Comparison of ENCODE assay signal across 17 mouse cellular contexts in genomic region chr2:165297429-165297828, GRCm38 (mm10). TPM values are rescaled to one million over a fixed set of nuclear protein-coding genes. Genes with fewer than 3 reads are reported as not detected.
DNase-seq lines count a peak whose midpoint lies in the region; ATAC-seq and TF ChIP-seq lines count a peak whose summit lies in the region.
"Had no signal": no experiment of that assay in that cellular context is flagged by ENCODE, and none has a peak within 500 bp of the region (broad histone marks: within the 10 kb centered on the region; RNA-seq: fewer than 3 reads in every experiment).

No protein-coding gene starts in this region.

- WGBS in hindbrain, embryonic 10.5 days = 90% methylated on average over 11 of the region's 11 CpGs
- WGBS in hindbrain, embryonic 13.5 days = 91% methylated on average over 11 of the region's 11 CpGs
- 68% methylated on average over 11 of the region's 11 CpGs for WGBS in liver, embryonic 15.5 days (ENCODE audit: insufficient replicate concordance)
- 86% methylated on average over 11 of the region's 11 CpGs for WGBS in liver, embryonic 12.5 days (ENCODE audit: insufficient replicate concordance)
- WGBS in kidney, embryonic 14.5 days = 87% methylated on average over 11 of the region's 11 CpGs
- WGBS in liver, postnatal 0 days (ENCODE audit: insufficient replicate concordance) = 70% methylated on average over 11 of the region's 11 CpGs

- no peak for DNase-seq in hindbrain, embryonic 10.5 days (ENCODE audit: low spot score)
- DNase-seq in liver, postnatal 0 days = no peak
- no peak for DNase-seq in cerebellum, adult 18-20 months
- DNase-seq in heart, postnatal 4 days = no peak
- DNase-seq: adrenal gland, postnatal 14 days; cerebellum, adult 8-10 months; lung, adult 2 months; spleen, adult 18-20 months; thymus, postnatal 25 days had no signal

- H3K27ac ChIP-seq in hindbrain, embryonic 10.5 days = peak overlapping the region; percentile 9; the same call in 1 of the 2 replicates
- no peak overlapping the region for H3K27ac ChIP-seq in hindbrain, embryonic 13.5 days
- H3K27ac ChIP-seq in liver, embryonic 15.5 days (replicated peaks) = no peak overlapping the region
- H3K27ac ChIP-seq in liver, embryonic 12.5 days = no peak overlapping the region
- no peak overlapping the region for H3K27ac ChIP-seq in kidney, embryonic 14.5 days (ENCODE audit: low read depth, low read length)
- no peak overlapping the region for H3K27ac ChIP-seq in liver, postnatal 0 days (ENCODE audit: low read depth)
- H3K27ac ChIP-seq: forebrain, embryonic 13.5 days; heart, embryonic 10.5 days; limb, embryonic 12.5 days; midbrain, embryonic 12.5 days had no signal

- H3K27me3 ChIP-seq in hindbrain, embryonic 10.5 days (ENCODE audit: insufficient read depth, poor library complexity, severe bottlenecking) = no peaks in the 10 kb centered on the region
- H3K27me3 ChIP-seq in hindbrain, embryonic 13.5 days = no peaks in the 10 kb centered on the region
- no peaks in the 10 kb centered on the region for H3K27me3 ChIP-seq in liver, embryonic 15.5 days
- H3K27me3 ChIP-seq in liver, embryonic 12.5 days (replicated peaks) = no peaks in the 10 kb centered on the region
- no peaks in the 10 kb centered on the region for H3K27me3 ChIP-seq in kidney, embryonic 14.5 days (ENCODE audit: control insufficient read depth, insufficient read depth, low read length)
- no peaks in the 10 kb centered on the region for H3K27me3 ChIP-seq in liver, postnatal 0 days (ENCODE audit: insufficient read depth, low read length)
- H3K27me3 ChIP-seq: forebrain, embryonic 13.5 days; limb, embryonic 12.5 days; midbrain, embryonic 12.5 days had no signal

- H3K4me2 ChIP-seq in hindbrain, embryonic 13.5 days = no peak overlapping the region
- H3K4me2 ChIP-seq in liver, embryonic 15.5 days = no peak overlapping the region
- no peak overlapping the region for H3K4me2 ChIP-seq in liver, embryonic 12.5 days
- H3K4me2 ChIP-seq in kidney, embryonic 14.5 days (replicated peaks; ENCODE audit: low read depth, low read length) = no peak overlapping the region
- H3K4me2 ChIP-seq in liver, postnatal 0 days (ENCODE audit: low read depth, low read length) = no peak overlapping the region
- H3K4me2 ChIP-seq: forebrain, embryonic 13.5 days; limb, embryonic 12.5 days; midbrain, embryonic 12.5 days had no signal

- peaks cover 94% of the 10 kb centered on the region for H3K36me3 ChIP-seq in hindbrain, embryonic 10.5 days
- H3K36me3 ChIP-seq in hindbrain, embryonic 13.5 days = peaks cover 95% of the 10 kb centered on the region
- peaks cover 57% of the 10 kb centered on the region for H3K36me3 ChIP-seq in liver, embryonic 15.5 days (replicated peaks)
- peaks cover 80% of the 10 kb centered on the region for H3K36me3 ChIP-seq in liver, embryonic 12.5 days
- H3K36me3 ChIP-seq in kidney, embryonic 14.5 days (ENCODE audit: control insufficient read depth, insufficient read depth, low read length) = peaks cover 69% of the 10 kb centered on the region
- H3K36me3 ChIP-seq in liver, postnatal 0 days (replicated peaks; ENCODE audit: insufficient read depth, low read length) = peaks cover 49% of the 10 kb centered on the region

- no peak for ATAC-seq in hindbrain, embryonic 13.5 days (ENCODE audit: low FRiP score)
- 0 out of 2 replicates have a peak, but pooled peaks have one; percentile 37 for ATAC-seq in liver, embryonic 15.5 days (ENCODE audit: insufficient read depth)
- no peak for ATAC-seq in liver, embryonic 12.5 days
- ATAC-seq in kidney, embryonic 14.5 days (ENCODE audit: low FRiP score, low TSS enrichment) = 0 out of 2 replicates have a peak, but pooled peaks have one; percentile 17
- peak; percentile 50 for ATAC-seq in liver, postnatal 0 days
- ATAC-seq: forebrain, embryonic 13.5 days had no signal

- no peak overlapping the region for H3K4me3 ChIP-seq in hindbrain, embryonic 10.5 days
- no peak overlapping the region for H3K4me3 ChIP-seq in hindbrain, embryonic 13.5 days
- H3K4me3 ChIP-seq in liver, embryonic 15.5 days (replicated peaks) = no peak overlapping the region
- no peak overlapping the region for H3K4me3 ChIP-seq in liver, embryonic 12.5 days
- no peak overlapping the region for H3K4me3 ChIP-seq in kidney, embryonic 14.5 days (ENCODE audit: low read length)
- no peak overlapping the region for H3K4me3 ChIP-seq in liver, postnatal 0 days (ENCODE audit: low read depth, low read length)
- H3K4me3 ChIP-seq: forebrain, embryonic 13.5 days; heart, embryonic 10.5 days; limb, embryonic 12.5 days; midbrain, embryonic 12.5 days had no signal

- H3K9me3 ChIP-seq in hindbrain, embryonic 10.5 days = no peaks in the 10 kb centered on the region
- H3K9me3 ChIP-seq in hindbrain, embryonic 13.5 days = no peaks in the 10 kb centered on the region
- H3K9me3 ChIP-seq in liver, embryonic 15.5 days (replicated peaks) = no peaks in the 10 kb centered on the region
- no peaks in the 10 kb centered on the region for H3K9me3 ChIP-seq in liver, embryonic 12.5 days (replicated peaks)
- H3K9me3 ChIP-seq in kidney, embryonic 14.5 days (ENCODE audit: control insufficient read depth, low read length) = no peaks in the 10 kb centered on the region
- H3K9me3 ChIP-seq in liver, postnatal 0 days (ENCODE audit: low read length) = no peaks in the 10 kb centered on the region
- H3K9me3 ChIP-seq: forebrain, embryonic 13.5 days; heart, embryonic 10.5 days; limb, embryonic 12.5 days; midbrain, embryonic 12.5 days had no signal

- no peak overlapping the region for H3K9ac ChIP-seq in hindbrain, embryonic 13.5 days
- H3K9ac ChIP-seq in liver, embryonic 15.5 days = no peak overlapping the region
- no peak overlapping the region for H3K9ac ChIP-seq in liver, embryonic 12.5 days
- no peak overlapping the region for H3K9ac ChIP-seq in kidney, embryonic 14.5 days (ENCODE audit: low read depth, low read length)
- no peak overlapping the region for H3K9ac ChIP-seq in liver, postnatal 0 days (replicated peaks)
- H3K9ac ChIP-seq: forebrain, embryonic 13.5 days; limb, embryonic 12.5 days; midbrain, embryonic 12.5 days had no signal

- TF ChIP-seq CTCF in liver, postnatal 0 days (IDR thresholded peaks at IDR 0.05; ENCODE audit: low read depth) = no peak

- no peak for TF ChIP-seq EP300 in liver, postnatal 0 days (IDR thresholded peaks at IDR 0.05; ENCODE audit: low read depth)

- 0 out of 2 replicates have a peak, but pooled peaks cover 5% of the 10 kb centered on the region for H3K4me1 ChIP-seq in hindbrain, embryonic 10.5 days (replicated peaks)
- H3K4me1 ChIP-seq in hindbrain, embryonic 13.5 days (replicated peaks) = peaks cover 22% of the 10 kb centered on the region
- no peaks in the 10 kb centered on the region for H3K4me1 ChIP-seq in liver, embryonic 15.5 days (replicated peaks)
- no peaks in the 10 kb centered on the region for H3K4me1 ChIP-seq in liver, embryonic 12.5 days
- no peaks in the 10 kb centered on the region for H3K4me1 ChIP-seq in kidney, embryonic 14.5 days (ENCODE audit: control insufficient read depth, insufficient read depth, low read length)
- no peaks in the 10 kb centered on the region; the same call in 1 of the 2 replicates for H3K4me1 ChIP-seq in liver, postnatal 0 days (ENCODE audit: insufficient read depth)
- H3K4me1 ChIP-seq: heart, embryonic 10.5 days; limb, embryonic 12.5 days; midbrain, embryonic 12.5 days had no signal

RNA-seq across cellular contexts. Expression of gene Slc35c2, which starts 9.8 kb away (rescaled TPM):
- 68.3 and 73.0 TPM in 2 replicates for polyA plus RNA-seq in hindbrain, embryonic 10.5 days (2016; fragmentation: Nextera tagmentation; extraction: Ambion mirVana)
- polyA plus RNA-seq in hindbrain, embryonic 13.5 days (2015; fragmentation: Nextera tagmentation; extraction: Ambion mirVana) = 61.5 and 68.1 TPM in 2 replicates
- polyA plus RNA-seq in liver, embryonic 15.5 days (2015; fragmentation: Nextera tagmentation; extraction: Ambion mirVana) = 39.1 and 47.7 TPM in 2 replicates
- polyA plus RNA-seq in liver, embryonic 12.5 days (2016; fragmentation: Nextera tagmentation; extraction: Ambion mirVana) = 41.6 and 46.2 TPM in 2 replicates
- 35.4 and 54.1 TPM in 2 replicates for polyA plus RNA-seq in kidney, embryonic 14.5 days (2014; fragmentation: Nextera tagmentation; extraction: Ambion mirVana)
- 29.3 and 30.5 TPM in 2 replicates for polyA plus RNA-seq in liver, postnatal 0 days (2015; fragmentation: Nextera tagmentation; extraction: Ambion mirVana)
- 10 to 100 TPM; 18.9 to 20.6 TPM for total RNA-seq in heart, postnatal 4 days (2021)

RNA-seq across cellular contexts. Expression of gene Elmo2, which starts 28.9 kb away (rescaled TPM):
- 90.0 and 94.6 TPM in 2 replicates for polyA plus RNA-seq in hindbrain, embryonic 10.5 days (2016; fragmentation: Nextera tagmentation; extraction: Ambion mirVana)
- 90.8 and 91.6 TPM in 2 replicates for polyA plus RNA-seq in hindbrain, embryonic 13.5 days (2015; fragmentation: Nextera tagmentation; extraction: Ambion mirVana)
- polyA plus RNA-seq in liver, embryonic 15.5 days (2015; fragmentation: Nextera tagmentation; extraction: Ambion mirVana) = 16.6 and 17.1 TPM in 2 replicates
- 20.5 and 21.7 TPM in 2 replicates for polyA plus RNA-seq in liver, embryonic 12.5 days (2016; fragmentation: Nextera tagmentation; extraction: Ambion mirVana)
- polyA plus RNA-seq in kidney, embryonic 14.5 days (2014; fragmentation: Nextera tagmentation; extraction: Ambion mirVana) = 56.9 and 84.1 TPM in 2 replicates
- polyA plus RNA-seq in liver, postnatal 0 days (2015; fragmentation: Nextera tagmentation; extraction: Ambion mirVana) = 11.0 and 12.3 TPM in 2 replicates
- 10 to 100 TPM; 29.5 to 35.5 TPM for total RNA-seq in heart, postnatal 4 days (2021)

Comparison
In these comparisons a context has a peak if more than half of its experiments do, and no peak if none do; other contexts are left out.
1. ATAC-seq: peak in liver, embryonic 15.5 days (single experiment), kidney, embryonic 14.5 days (single experiment) and liver, postnatal 0 days (single experiment); none in hindbrain, embryonic 13.5 days (single experiment) and liver, embryonic 12.5 days (single experiment).